Mouse (Mus musculus) hindlimb bud, embryonic 11.5 days (tissue): ENCODE results near the gene Sbno1.

ENCODE experiments used
- DNase-seq: peaks from one replicate; pipeline ENCODE4 v3.0.0-alpha.2; 2012; ENCODE audit warnings: low read depth, low spot score; ENCODE audit errors: extremely low spot score

Gene Sbno1

GRCm38 (mm10) chr5:124444661-124445561, 19.1 kb upstream of the Sbno1 start:
- DNase-seq: no peak

- DNase-seq: no peak
Observed at GRCm38 (mm10) chr5:124444208-124444607, 18.4 kb upstream of the Sbno1 start.

GRCm38 (mm10) chr5:124442628-124443027, 16.8 kb upstream of the Sbno1 start:
- DNase-seq: no peak

- DNase-seq: peak; percentile 50
Observed at GRCm38 (mm10) chr5:124440094-124440701, 14.4 kb upstream of the Sbno1 start.

GRCm38 (mm10) chr5:124439447-124440093, 13.8 kb upstream of the Sbno1 start, which contains the start of gene Kmt5a:
Gene Kmt5a (plus strand): TSS chr5:124439930.
- peak; percentile 87 for DNase-seq

GRCm38 (mm10) chr5:124438746-124439145, 12.9 kb upstream of the Sbno1 start:
- no peak for DNase-seq

- no peak for DNase-seq
Observed at GRCm38 (mm10) chr5:124438229-124438628, 12.4 kb upstream of the Sbno1 start.

GRCm38 (mm10) chr5:124433048-124433447, 7.2 kb upstream of the Sbno1 start:
- no peak for DNase-seq

GRCm38 (mm10) chr5:124432398-124433012, 6.7 kb upstream of the Sbno1 start:
- DNase-seq: peak; percentile 20

GRCm38 (mm10) chr5:124426475-124427071, 772 bp upstream of the Sbno1 start:
- no peak for DNase-seq

GRCm38 (mm10) chr5:124424723-124425411, 934 bp downstream of the Sbno1 start:
- no peak for DNase-seq

- no peak for DNase-seq
Observed at GRCm38 (mm10) chr5:124424200-124424722, 1.5 kb downstream of the Sbno1 start.

GRCm38 (mm10) chr5:124421786-124422185, 4.0 kb downstream of the Sbno1 start:
- DNase-seq: no peak

- no peak for DNase-seq
Observed at GRCm38 (mm10) chr5:124418903-124419302, 6.9 kb downstream of the Sbno1 start.

- no peak for DNase-seq
Observed at GRCm38 (mm10) chr5:124412163-124412562, 13.6 kb downstream of the Sbno1 start.

- no peak for DNase-seq
Observed at GRCm38 (mm10) chr5:124410808-124411207, 15.0 kb downstream of the Sbno1 start.

- no peak for DNase-seq
Observed at GRCm38 (mm10) chr5:124393726-124394125, 32.1 kb downstream of the Sbno1 start.

GRCm38 (mm10) chr5:124392412-124392811, 33.4 kb downstream of the Sbno1 start:
- DNase-seq: no peak

- DNase-seq: no peak
Observed at GRCm38 (mm10) chr5:124387932-124388331, 37.9 kb downstream of the Sbno1 start.

- no peak for DNase-seq
Observed at GRCm38 (mm10) chr5:124380121-124380520, 45.7 kb downstream of the Sbno1 start.
